Mouse (Mus musculus) midbrain, postnatal 0 days (tissue): Measurements from ENCODE around the gene Adamts4. TPM values are rescaled to one million over a fixed set of nuclear protein-coding genes. Genes with fewer than 3 reads are reported as not detected.

Experiments
- ATAC-seq: fragments of 200-750 bp; cut with Nextera tagmentation; 2 replicates; pipeline ENCODE4 v1.8.0; 2017; ENCODE audit warnings: moderate number of reproducible peaks, mild to moderate bottlenecking, moderate TSS enrichment, moderate library complexity; ENCODE audit not compliant: low FRiP score
- DNase-seq: peaks from one replicate; pipeline ENCODE4 v3.0.0-alpha.2; 2015; ENCODE audit warnings: low spot score
- H3K27ac ChIP-seq: fragments of 300-500 bp; sonication (generic); 2 replicates; pipeline ENCODE4 v1.5.1; 2014; ENCODE audit warnings: low read depth, mild to moderate bottlenecking, low read length, mixed read lengths
- H3K27me3 ChIP-seq: fragments of 300-500 bp; sonication (generic); 2 replicates; pipeline ENCODE4 v1.6.1; 2014; ENCODE audit warnings: low read length, control low read depth, mixed read lengths; ENCODE audit not compliant: insufficient read depth
- H3K36me3 ChIP-seq: fragments of 300-500 bp; sonication (generic); 2 replicates; pipeline ENCODE4 v1.6.1; 2014; ENCODE audit warnings: low read length, control low read depth, mixed read lengths; ENCODE audit not compliant: insufficient read depth
- H3K4me1 ChIP-seq: fragments of 300-500 bp; sonication (generic); 2 replicates; pipeline ENCODE4 v1.6.1; 2014; ENCODE audit warnings: mild to moderate bottlenecking, control low read depth, antibody characterized with exemption, low read length, mixed read lengths; ENCODE audit not compliant: insufficient read depth
- H3K4me2 ChIP-seq: fragments of 300-500 bp; sonication (generic); 2 replicates; pipeline ENCODE4 v1.6.1; 2014; ENCODE audit warnings: low read depth, mild to moderate bottlenecking, low read length, mixed read lengths; ENCODE audit not compliant: poor library complexity, severe bottlenecking
- H3K4me3 ChIP-seq: fragments of 300-500 bp; sonication (generic); 2 replicates; pipeline ENCODE4 v1.5.1; 2014; ENCODE audit warnings: low read depth, mild to moderate bottlenecking, low read length, moderate library complexity
- H3K9ac ChIP-seq: fragments of 300-500 bp; sonication (generic); replicated peaks from 2 replicates; pipeline ENCODE4 v1.6.1; 2014; ENCODE audit warnings: mild to moderate bottlenecking, low read length, moderate library complexity, mixed read lengths; ENCODE audit not compliant: poor library complexity, severe bottlenecking
- H3K9me3 ChIP-seq: fragments of 300-500 bp; sonication (generic); 2 replicates; pipeline ENCODE4 v1.6.1; 2016; ENCODE audit warnings: low read length, control low read depth
- CTCF ChIP-seq: IDR thresholded peaks from 2 replicates; pipeline ENCODE4 v1.5.1; 2016; ENCODE audit warnings: antibody characterized with exemption, mild to moderate bottlenecking
- WGBS: fragments of 180-500 bp; shearing (Covaris S2); extraction: QIAGEN DNeasy Blood & Tissue Kit; methylation state at CpG from one replicate; pipeline ENCODE4 v1.1.7; 2014; 5-methylcytosine and 5-hydroxymethylcytosine counted together
- polyA plus RNA-seq: library from polyadenylated mRNA; unstranded; fragments of >200 nt; fragmentation: Nextera tagmentation; extraction: Ambion mirVana; gene quantifications from 2 replicates; pipeline ENCODE4 v1.2.1, GENCODE M21; 2015
- total RNA-seq: library from RNA; depleted of rRNA; stranded (reverse); fragments of >200 nt; gene quantifications from 2 replicates; pipeline ENCODE4 v1.2.3, GENCODE M21; 2014

Gene Adamts4
- total and polyA plus RNA-seq, 2 experiments from 2014 or later = 4.2 to 8.2 TPM

DNA sequence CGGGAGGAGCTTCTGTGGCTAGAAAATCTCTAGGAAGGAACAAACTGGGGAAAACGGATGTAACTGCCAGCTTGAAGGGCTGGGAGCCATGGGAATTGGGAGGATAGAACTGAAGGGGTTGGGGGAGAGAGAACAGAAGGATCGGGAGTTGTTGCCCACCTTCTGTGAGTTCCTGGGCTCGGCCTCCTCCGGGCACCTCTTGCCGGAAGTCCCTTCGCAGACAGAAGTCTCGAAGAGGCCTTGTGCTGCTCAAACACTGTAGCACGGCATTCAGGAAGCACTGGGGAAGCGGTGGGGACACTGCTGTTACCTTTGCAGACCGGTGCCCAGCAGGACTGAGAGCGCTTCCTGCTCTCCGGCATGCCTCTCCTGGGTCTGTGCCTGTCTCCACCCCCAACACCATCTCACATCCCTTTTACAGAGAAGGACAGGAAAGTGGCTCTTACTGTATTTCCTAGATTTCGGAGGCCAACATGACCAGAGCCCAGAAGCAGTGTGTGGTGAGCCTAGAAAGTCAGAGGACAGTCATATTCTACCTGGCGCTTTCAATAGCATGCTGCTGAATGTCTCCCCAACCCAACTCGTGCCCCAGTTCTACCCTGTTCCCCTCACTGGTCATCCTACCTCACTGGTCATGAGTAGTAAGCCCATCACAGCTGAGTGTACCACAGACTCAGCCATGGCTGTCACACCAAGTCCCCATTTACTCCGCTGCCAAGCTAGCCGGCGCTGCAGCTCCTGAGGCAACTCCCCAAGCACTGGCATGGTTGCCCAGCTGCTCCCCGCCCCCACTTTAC lies 35.1 kb downstream of the Adamts4 start:
- Histone ChIP-seq H3K9me3 (no peaks in the 10 kb centered on the region), H3K27me3 (no peaks in the 10 kb centered on the region), H3K9ac (no peak overlapping the region), H3K36me3 (peaks cover 35% of the 10 kb centered on the region), H3K4me2 (no peak overlapping the region), H3K27ac (0 out of 2 replicates have a peak overlapping the region, but pooled peaks have one; percentile 12), H3K4me1 (peaks cover 6% of the 10 kb centered on the region; the same call in 1 of the 2 replicates), H3K4me3 (no peak overlapping the region)
- 86% methylated on average over 20 of the region's 20 CpGs for WGBS
- ATAC-seq (no peak), DNase-seq (no peak)
- TF ChIP-seq CTCF = no peak

DNA sequence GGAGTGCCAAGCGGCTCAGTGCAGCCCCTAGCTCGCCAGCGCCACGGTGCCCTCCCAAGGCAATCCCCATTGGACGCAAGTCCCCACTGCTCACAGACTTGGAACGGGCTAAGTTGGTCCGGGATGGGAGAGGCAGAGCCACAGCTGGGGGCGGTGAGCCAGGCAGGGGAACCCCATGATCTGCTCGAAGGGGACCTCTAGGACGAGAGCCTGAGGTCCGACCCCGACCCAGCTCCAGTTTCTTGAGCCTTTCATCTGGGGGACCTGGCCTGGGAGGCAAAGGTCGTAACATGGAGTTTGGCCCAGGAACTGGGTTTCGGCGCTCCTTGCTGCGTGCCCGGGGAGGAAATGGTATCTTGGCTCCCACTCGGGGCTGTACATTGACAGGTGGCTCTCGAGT lies 36.3 kb downstream of the Adamts4 start:
- Histone ChIP-seq H3K4me1 (peaks cover 6% of the 10 kb centered on the region; the same call in 1 of the 2 replicates), H3K27me3 (no peaks in the 10 kb centered on the region), H3K4me2 (peak overlapping the region; percentile 53), H3K27ac (no peak overlapping the region; the same call in 1 of the 2 replicates), H3K9ac (peak overlapping the region; percentile 89; the same call in 1 of the 2 replicates), H3K4me3 (peak overlapping the region; percentile 57), H3K9me3 (no peaks in the 10 kb centered on the region), H3K36me3 (peaks cover 35% of the 10 kb centered on the region)
- ATAC-seq (no peak), DNase-seq (no peak)
- 89% methylated on average over 19 of the region's 19 CpGs for WGBS
- no peak for TF ChIP-seq CTCF

DNA sequence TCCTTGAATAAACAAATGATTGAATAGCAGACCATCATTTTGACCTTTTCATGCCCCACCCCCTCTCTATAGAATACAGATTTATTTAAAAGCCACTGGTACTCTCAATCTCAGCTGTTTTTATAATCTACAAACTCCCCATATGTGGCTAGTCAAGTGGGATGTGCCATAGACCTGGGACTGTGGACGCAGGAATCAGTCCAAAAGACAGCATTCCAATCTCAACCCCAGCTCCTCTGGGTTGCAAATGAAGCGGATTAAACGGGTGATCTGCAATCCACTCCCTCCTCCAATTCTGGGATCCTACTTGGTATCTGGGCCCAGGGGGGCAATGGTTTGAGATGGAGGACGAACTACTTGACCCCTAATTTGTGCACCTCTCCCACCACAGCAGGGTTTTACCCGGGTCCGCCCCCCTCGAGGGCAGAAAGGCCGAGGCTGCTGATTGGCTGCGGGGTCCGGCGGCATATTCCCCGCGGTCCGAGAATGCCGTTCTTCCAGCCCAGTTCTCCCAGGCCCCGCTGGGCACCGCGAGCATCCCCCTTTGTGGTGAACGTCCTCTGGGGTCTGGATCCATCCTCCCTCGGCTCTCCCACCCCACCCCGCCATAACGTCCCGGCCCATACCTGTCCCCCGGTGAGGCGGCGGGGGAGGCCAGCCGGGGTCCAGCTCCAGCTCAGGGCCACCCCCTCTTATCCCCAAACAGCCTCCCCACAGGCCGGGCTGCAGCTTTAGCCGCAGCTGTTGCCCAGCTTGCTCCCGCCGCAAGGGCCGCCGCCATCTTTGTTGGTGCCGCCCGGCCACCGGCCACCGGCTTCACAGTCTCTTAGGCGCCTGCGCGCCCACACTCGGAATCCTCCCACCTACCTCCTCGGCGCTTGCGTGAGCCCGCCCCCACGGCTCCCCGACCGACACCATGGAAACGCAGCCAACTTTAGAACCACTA lies 37.2 kb downstream of the Adamts4 start, which contains the start of gene Usp21:
Usp21 (minus strand) TSS at position 856 of the 946 bp plus-strand sequence.
- peak within 1 kb of the TSS; percentile 89 for H3K9ac ChIP-seq
- peak within 1 kb of the TSS; percentile 57 for H3K4me3 ChIP-seq
- no peaks in the 10 kb centered on the region for H3K9me3 ChIP-seq
- ATAC-seq (peak; percentile 94), DNase-seq (peak; percentile 96)
- no peak for TF ChIP-seq CTCF
- peaks cover 6% of the 10 kb centered on the region; the same call in 1 of the 2 replicates for H3K4me1 ChIP-seq
- H3K36me3 ChIP-seq = peaks cover 34% of the 10 kb centered on the region
- peak within 1 kb of the TSS; percentile 91 for H3K27ac ChIP-seq
- WGBS = under 1% methylated on average over 45 of the region's 49 CpGs
- peak within 1 kb of the TSS; percentile 53 for H3K4me2 ChIP-seq
- no peaks in the 10 kb centered on the region for H3K27me3 ChIP-seq

DNA sequence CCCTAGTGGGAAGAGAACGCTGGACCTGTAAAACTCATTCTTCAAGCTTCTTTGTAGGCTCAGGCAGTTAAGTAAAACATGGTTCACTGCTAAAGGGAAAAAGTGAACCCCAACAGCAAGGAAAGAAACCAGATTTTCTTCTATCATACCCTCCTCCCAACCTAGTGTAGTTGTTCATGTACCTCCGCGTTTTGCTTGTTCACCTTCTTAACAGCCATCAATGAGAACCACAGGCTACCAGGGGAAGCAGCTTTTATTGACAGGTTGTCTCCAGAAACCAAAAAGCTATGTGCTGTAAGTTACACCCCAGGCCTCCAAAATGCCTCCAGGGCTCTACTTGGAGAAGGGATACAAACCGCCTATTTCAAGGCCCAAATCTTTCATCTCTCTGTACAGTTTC lies 38.1 kb downstream of the Adamts4 start:
- H3K4me2 ChIP-seq = peak overlapping the region; percentile 53; the same call in 1 of the 2 replicates
- peaks cover 6% of the 10 kb centered on the region; the same call in 1 of the 2 replicates for H3K4me1 ChIP-seq
- H3K9me3 ChIP-seq = no peaks in the 10 kb centered on the region
- H3K36me3 ChIP-seq = peaks cover 30% of the 10 kb centered on the region
- H3K4me3 ChIP-seq = peak overlapping the region; percentile 57; the same call in 1 of the 2 replicates
- H3K27me3 ChIP-seq = no peaks in the 10 kb centered on the region
- no peak overlapping the region for H3K9ac ChIP-seq
- 70% methylated on average over 4 of the region's 4 CpGs for WGBS
- ATAC-seq = no peak
- TF ChIP-seq CTCF = no peak
- DNase-seq = no peak
- peak overlapping the region; percentile 67; the same call in 1 of the 2 replicates for H3K27ac ChIP-seq

DNA sequence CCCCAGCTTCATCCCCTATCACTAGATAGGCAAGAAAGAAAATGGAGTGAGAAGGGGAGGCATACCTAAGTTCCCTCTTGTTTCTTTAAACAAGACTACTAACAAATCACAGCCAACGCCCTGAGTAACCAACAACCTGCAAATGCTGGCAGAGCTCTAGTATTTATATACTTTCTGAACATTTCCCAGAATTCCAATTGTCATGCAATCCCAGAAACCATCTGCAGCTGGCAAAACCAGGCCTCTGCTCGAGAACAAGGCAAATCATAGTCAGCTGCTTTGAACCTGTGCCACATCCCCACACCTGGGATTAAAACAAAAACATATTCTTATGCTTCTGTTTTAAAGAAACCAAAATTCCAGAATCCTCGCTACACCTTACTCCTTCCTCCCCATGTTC lies 43.1 kb downstream of the Adamts4 start:
- no peaks in the 10 kb centered on the region for H3K9me3 ChIP-seq
- WGBS = 88% methylated on average over 3 of the region's 3 CpGs
- H3K4me3 ChIP-seq = peak overlapping the region; percentile 66
- H3K9ac ChIP-seq = no peak overlapping the region; the same call in 1 of the 2 replicates
- H3K36me3 ChIP-seq = 0 out of 2 replicates have a peak, but pooled peaks cover 9% of the 10 kb centered on the region
- TF ChIP-seq CTCF = no peak
- 0 out of 2 replicates have a peak, but pooled peaks cover 2% of the 10 kb centered on the region for H3K4me1 ChIP-seq
- ATAC-seq (no peak), DNase-seq (no peak)
- H3K27me3 ChIP-seq = peaks cover 12% of the 10 kb centered on the region
- peak overlapping the region; percentile 93; the same call in 1 of the 2 replicates for H3K27ac ChIP-seq
- H3K4me2 ChIP-seq = peak overlapping the region; percentile 68; the same call in 1 of the 2 replicates
